Mouse (Mus musculus): ENCODE measurements around the gene Gramd1a.

Gene Gramd1a

DNA sequence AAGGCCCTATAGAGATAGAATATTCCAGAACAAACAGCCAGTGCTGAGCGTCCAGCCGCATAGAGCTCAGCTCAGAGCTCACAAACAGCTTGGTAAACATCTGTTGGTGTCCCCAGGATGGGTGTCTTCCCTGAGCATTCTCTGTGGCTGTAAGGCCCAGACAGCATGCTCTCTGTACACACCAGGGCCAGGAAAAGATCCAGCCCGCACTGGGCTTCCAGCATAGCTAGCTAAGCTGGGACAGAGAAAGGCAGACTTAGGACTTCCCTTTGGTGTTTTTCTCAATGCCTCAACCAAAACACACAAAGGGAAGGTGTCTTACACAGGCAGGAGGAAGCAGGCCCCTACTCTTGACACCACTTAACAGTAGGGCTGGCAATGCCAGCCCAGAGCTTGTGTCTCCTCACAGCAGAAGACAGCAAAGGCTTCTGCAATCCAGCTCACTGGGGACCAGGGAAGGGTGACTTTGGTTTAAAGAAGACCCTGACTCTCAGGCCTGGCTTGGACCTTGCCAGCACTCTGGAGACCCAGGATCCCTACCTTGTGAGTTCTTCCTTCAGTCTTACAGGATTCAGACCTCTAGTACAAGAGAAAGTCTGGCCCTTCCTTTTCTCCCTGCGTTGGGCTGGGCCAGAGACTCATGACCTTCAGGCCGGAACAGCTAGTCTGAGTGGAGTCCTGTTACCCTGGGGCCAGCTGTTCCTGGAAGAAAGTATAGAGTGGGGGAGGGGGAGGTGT, at the start of gene Gramd1a:
Gene Gramd1a, minus strand, starts transcription at position 601 of the 738 bp plus-strand sequence.
- peak; percentile 27 for DNase-seq (ENCODE audit: extremely low spot score, low spot score)

- DNase-seq (ENCODE audit: extremely low spot score, low spot score) = no peak
These were observed 40.1 kb upstream of the Gramd1a start for GRCm38 (mm10) chr7:31195591-31196307.

DNA sequence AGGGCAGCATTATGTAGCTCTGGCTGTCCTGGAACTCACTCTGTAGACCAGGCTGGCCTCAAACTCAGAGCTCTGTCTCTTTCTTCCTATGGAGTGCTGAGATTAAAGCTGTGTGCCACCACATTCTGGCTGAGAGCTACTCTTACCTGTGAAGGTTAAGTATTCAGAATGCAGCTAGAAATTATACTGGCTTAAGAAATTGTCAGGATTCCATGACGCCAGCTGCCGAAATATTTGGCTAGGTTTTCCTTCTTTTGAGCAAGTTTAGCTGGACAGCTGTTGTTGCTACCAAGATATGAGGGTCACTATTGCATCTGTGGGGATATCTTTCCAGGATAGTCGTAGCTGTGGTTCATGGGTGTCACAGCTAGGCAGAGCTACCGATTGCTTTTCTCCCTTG, 29.0 kb upstream of the Gramd1a start:
- DNase-seq (ENCODE audit: extremely low spot score, low spot score) = no peak

GRCm38 (mm10) chr7:31182863-31183262, 27.2 kb upstream of the Gramd1a start:
- DNase-seq (ENCODE audit: extremely low spot score, low spot score) = no peak

GRCm38 (mm10) chr7:31176886-31177763, 21.4 kb upstream of the Gramd1a start:
- DNase-seq (ENCODE audit: extremely low spot score, low spot score) = peak; percentile 73

- DNase-seq (ENCODE audit: extremely low spot score, low spot score) = no peak
These were observed 19.4 kb upstream of the Gramd1a start for GRCm38 (mm10) chr7:31175096-31175495.

DNA sequence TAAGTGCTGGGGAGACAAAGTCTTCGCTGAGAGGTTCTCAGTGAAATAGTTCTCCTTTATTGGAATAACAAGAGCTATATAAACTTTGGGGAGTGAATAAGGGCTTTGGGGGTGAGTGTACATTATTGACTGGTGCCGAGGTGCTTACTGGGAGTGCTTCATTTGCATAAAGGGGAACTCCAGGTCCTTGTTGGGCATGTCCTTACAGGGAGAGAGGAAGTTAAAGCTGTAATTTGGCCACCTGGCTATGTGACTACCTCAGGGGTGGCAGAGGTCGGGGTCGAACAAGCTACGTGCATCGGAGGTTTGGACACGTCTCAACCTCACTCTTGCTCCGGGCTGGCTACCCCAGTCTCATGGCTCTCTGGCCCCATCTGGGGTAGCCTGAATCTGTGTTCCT, 18.8 kb upstream of the Gramd1a start:
- no peak for DNase-seq (ENCODE audit: extremely low spot score, low spot score)

- no peak for DNase-seq (ENCODE audit: extremely low spot score, low spot score)
These were observed 16.5 kb upstream of the Gramd1a start for GRCm38 (mm10) chr7:31172238-31172637.

GRCm38 (mm10) chr7:31170520-31170919, 14.8 kb upstream of the Gramd1a start:
- no peak for DNase-seq (ENCODE audit: extremely low spot score, low spot score)

DNA sequence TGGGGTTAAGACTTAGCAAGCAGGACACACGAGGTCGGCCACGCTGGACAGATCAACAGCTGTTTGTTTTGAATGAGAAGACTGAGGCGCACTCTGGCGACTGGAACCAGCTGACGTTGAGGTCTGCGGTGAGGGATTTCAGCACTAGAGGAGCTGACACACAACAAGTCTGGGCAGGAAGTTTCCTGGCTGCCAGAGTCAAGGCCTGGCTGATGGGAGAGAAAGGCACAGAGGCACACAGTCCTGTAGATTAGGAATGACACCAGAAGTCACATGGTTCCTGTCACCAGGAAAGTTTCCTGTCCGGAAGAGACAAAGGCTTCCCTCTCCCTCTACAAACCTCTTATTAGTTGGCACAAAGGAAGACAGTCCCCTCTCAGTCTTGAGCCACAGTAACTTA, 12.7 kb upstream of the Gramd1a start:
- DNase-seq (ENCODE audit: extremely low spot score, low spot score) = no peak

GRCm38 (mm10) chr7:31164748-31165147, 9.1 kb upstream of the Gramd1a start:
- no peak for DNase-seq (ENCODE audit: extremely low spot score, low spot score)

- no peak for DNase-seq (ENCODE audit: extremely low spot score, low spot score)
These were observed 8.2 kb upstream of the Gramd1a start for GRCm38 (mm10) chr7:31163666-31164577.

GRCm38 (mm10) chr7:31162324-31162723, 6.6 kb upstream of the Gramd1a start:
- no peak for DNase-seq (ENCODE audit: extremely low spot score, low spot score)

DNA sequence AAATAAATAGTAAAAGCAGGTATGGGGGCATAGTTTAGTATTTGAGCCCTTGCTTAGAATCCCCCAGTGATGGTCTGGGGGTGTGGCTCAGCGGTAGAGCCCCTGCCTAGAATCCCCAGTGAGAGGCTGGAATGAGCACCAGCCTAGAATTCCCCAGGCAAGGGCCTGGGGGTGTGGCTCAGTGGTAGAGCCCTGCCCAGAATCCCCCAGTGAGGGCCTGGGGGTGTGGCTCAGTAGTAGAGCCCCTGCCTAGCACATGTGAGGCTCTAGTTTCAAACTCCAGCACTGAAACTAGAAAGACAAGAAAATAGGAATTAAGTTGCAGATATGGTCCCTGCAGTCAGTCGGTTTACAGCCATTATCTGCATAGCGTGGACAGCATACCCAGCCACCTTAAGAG, 6.1 kb upstream of the Gramd1a start:
- DNase-seq (ENCODE audit: extremely low spot score, low spot score) = no peak

- DNase-seq (ENCODE audit: extremely low spot score, low spot score) = no peak
These were observed 5.5 kb upstream of the Gramd1a start for GRCm38 (mm10) chr7:31161246-31161645.

DNA sequence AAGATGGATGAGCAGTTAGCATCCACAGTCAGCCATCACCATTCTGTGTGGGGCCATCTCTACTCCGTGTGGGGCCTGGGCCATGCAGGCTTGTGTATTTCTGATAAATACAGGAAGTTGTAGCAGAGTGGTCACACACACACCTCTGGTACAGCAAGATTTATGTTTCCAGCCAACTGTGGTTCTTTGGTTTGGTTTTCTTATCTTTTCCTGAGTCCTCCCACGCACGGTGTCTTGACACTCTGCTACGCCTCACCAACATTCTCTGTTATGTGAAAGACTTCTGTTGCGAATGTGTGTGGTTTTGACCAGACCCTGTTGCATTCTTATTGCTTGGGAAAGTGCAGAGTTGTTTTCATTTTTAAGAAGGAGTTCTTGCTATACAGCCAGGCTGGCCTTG, 5.1 kb upstream of the Gramd1a start:
- DNase-seq (ENCODE audit: extremely low spot score, low spot score) = no peak

DNA sequence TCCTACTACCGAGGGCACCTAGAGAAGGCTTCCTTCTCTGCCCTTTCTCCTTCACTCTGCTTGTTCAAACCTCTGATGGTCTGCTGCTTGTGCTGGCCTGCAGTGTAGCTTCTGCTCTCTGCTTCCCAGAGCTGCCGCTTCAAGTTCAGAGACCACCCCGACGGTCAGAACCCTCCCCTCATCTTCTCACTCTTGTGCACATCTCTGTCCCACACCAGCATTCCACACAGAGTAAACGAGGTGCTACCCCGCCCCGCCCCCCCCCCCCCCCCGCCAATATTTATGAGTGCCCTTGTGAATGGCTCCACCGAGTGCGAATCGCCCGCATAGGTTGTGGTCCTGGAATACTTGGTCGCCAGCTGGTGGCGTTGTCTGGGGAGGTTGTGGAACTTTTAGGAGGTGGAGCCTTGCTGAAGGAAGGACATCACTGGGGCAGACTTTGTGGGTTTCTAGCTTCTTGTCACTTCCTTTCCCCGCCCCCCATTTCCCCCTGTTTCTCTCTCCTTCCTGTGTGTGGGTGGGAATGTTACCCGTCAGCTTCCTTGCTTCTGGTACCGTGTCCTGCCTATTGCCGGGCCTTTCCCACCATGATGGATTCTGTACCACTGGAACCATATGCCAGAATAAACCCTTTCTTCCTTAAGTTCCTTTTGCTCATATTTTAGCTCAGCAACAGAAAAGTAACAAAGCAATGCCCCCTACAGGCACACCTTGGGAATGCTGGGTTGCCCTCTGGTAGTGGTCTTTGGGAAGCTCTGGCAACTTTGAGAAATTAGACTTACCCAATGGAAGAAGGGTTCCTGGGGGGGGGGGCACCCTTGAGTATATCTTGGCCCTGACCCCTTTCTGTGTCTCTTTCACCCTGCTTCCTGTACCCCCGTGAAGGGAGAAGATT, 585 bp upstream of the Gramd1a start:
- DNase-seq (ENCODE audit: extremely low spot score, low spot score) = peak; percentile 35

GRCm38 (mm10) chr7:31153536-31154320, 2.0 kb downstream of the Gramd1a start:
- no peak for DNase-seq (ENCODE audit: extremely low spot score, low spot score)

All from neural tube, embryonic 10.5 days (tissue).